Mouse (Mus musculus) erythroblast, embryonic 14.5 days (primary cell): ENCODE data around the gene Atat1. TPM values are rescaled to one million over a fixed set of nuclear protein-coding genes. Genes with fewer than 3 reads are reported as not detected.

ENCODE experiments used
- H3K27me3 ChIP-seq: 2 replicates; pipeline ENCODE4 v1.6.1; 2012; ENCODE audit warnings: inconsistent platforms; ENCODE audit not compliant: control insufficient read depth
- H3K36me3 ChIP-seq: 2 replicates; pipeline ENCODE4 v1.6.1; 2012; ENCODE audit warnings: mild to moderate bottlenecking, inconsistent platforms; ENCODE audit not compliant: control insufficient read depth
- H3K4me1 ChIP-seq: 2 replicates; pipeline ENCODE4 v1.6.1; 2012; ENCODE audit warnings: inconsistent platforms; ENCODE audit not compliant: control insufficient read depth
- H3K4me3 ChIP-seq: replicated peaks from 2 replicates; pipeline ENCODE3; 2012; ENCODE audit warnings: moderate library complexity, mild to moderate bottlenecking, inconsistent platforms
- H3K9me3 ChIP-seq: 2 replicates; pipeline ENCODE4 v1.6.1; 2012; ENCODE audit warnings: low read length, inconsistent platforms, mixed read lengths; ENCODE audit not compliant: control insufficient read depth
- GATA1 ChIP-seq: IDR thresholded peaks from 2 replicates; pipeline ENCODE4 v1.6.1; 2012; ENCODE audit warnings: low read length, inconsistent platforms, mixed read lengths
- TAL1 ChIP-seq: IDR thresholded peaks from 3 replicates; pipeline ENCODE4 v1.6.1; 2012; ENCODE audit warnings: low read length, inconsistent platforms, mixed read lengths
- polyA plus RNA-seq: library from polyadenylated mRNA; stranded (reverse); fragments of >175 nt; gene quantifications from 2 replicates; pipeline ENCODE4 v1.2.3, GENCODE M21; 2012

Gene Atat1
- polyA plus RNA-seq, 1 experiment = 1.1 TPM

DNA sequence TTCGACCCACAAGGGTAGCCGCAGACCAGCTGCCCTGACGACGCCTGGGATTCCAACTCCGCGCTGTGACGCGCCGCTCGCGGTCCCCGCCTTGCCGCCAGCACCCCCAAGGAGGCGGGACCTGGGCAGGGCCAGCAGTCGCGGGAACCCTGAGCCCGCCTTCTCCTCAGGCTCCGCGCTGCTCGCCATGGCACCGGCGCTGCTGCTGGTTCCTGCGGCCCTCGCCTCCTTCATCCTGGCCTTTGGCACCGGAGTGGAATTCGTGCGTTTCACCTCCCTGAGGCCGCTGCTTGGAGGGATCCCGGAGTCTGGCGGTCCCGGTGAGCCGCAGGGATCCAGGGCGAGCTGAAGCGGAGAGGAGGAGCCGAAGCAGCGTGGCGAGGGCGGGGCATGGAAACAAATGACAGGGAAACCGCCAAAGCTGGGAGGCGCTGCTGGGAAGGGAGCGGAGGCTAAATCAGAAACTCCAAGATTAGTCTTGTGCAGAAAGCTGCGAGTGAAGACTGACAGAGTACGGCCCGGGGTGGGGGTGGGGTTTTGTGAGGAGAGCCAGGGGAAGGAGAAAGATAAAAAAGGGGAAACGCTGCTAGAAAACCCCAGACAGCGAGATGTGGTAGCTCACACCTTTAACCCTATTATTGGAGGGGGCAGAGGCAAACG is 48.5 kb downstream of the Atat1 start, which contains the start of gene Nrm:
Nrm (plus strand) TSS at position 121 of the 660 bp plus-strand sequence.
- H3K36me3 ChIP-seq = peaks cover 52% of the 10 kb centered on the region
- peaks cover 32% of the 10 kb centered on the region for H3K27me3 ChIP-seq
- peak within 1 kb of the TSS; percentile 88 for H3K4me3 ChIP-seq
- peaks cover 9% of the 10 kb centered on the region; the same call in 1 of the 2 replicates for H3K9me3 ChIP-seq
- H3K4me1 ChIP-seq = peaks cover 57% of the 10 kb centered on the region
- no peak for TF ChIP-seq TAL1
- no peak for TF ChIP-seq GATA1

GRCm38 (mm10) chr17:35860831-35861197 is 49.1 kb downstream of the Atat1 start:
- Histone ChIP-seq H3K9me3 (peaks cover 4% of the 10 kb centered on the region; the same call in 1 of the 2 replicates), H3K4me1 (peaks cover 52% of the 10 kb centered on the region), H3K4me3 (peak overlapping the region; percentile 88), H3K36me3 (peaks cover 57% of the 10 kb centered on the region), H3K27me3 (peaks cover 27% of the 10 kb centered on the region)
- TF ChIP-seq TAL1 (no peak), GATA1 (no peak)

DNA sequence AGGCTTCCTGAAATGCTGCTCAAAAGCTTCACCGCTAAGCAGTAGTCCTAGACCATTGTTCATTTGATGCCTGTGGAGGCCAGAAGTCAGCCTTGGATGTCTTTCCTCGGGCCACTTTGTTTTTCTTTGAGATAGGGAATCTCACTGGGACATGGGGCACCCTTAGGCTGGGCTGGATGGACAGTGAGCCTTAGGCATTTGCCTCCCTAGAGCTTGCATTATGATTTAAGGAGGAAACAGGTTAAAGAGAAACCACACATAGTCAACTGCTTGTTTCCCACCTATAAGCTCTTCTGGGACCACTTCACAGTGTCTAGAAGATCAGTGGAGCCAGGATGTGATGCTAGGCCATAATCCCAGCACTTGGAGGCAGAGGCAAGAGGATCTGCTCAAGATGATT is 50.0 kb downstream of the Atat1 start:
- H3K4me3 ChIP-seq = no peak overlapping the region
- no peak for TF ChIP-seq GATA1
- no peak for TF ChIP-seq TAL1
- peaks cover 42% of the 10 kb centered on the region for H3K4me1 ChIP-seq
- H3K27me3 ChIP-seq = peaks cover 17% of the 10 kb centered on the region
- H3K9me3 ChIP-seq = no peaks in the 10 kb centered on the region
- peaks cover 66% of the 10 kb centered on the region for H3K36me3 ChIP-seq

DNA sequence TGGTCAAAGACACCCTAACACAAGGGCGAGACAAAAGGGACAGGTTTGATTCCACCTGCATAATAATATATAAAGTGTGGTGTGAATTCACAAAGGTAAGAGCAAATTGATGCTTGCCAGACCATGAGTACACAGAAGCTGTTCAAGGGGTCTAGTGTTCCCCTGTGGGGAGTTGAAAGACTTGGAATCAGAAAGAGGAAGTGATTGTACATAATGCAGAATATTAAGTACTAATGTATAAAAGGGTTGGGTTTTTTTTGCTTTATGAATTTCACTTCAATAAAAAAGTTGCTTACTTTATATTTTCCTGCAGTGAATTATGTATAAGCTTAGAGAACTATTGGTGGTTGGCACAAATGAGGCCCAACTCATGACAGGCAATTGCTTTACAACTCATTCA is 50.5 kb downstream of the Atat1 start:
- Histone ChIP-seq H3K4me3 (no peak overlapping the region), H3K4me1 (peaks cover 38% of the 10 kb centered on the region), H3K9me3 (no peaks in the 10 kb centered on the region), H3K36me3 (peaks cover 66% of the 10 kb centered on the region), H3K27me3 (peaks cover 12% of the 10 kb centered on the region)
- no peak for TF ChIP-seq GATA1
- no peak for TF ChIP-seq TAL1

GRCm38 (mm10) chr17:35850974-35851373 is 58.9 kb downstream of the Atat1 start:
- TF ChIP-seq TAL1 (no peak), GATA1 (no peak)
- H3K4me1 ChIP-seq = peaks cover 33% of the 10 kb centered on the region

GRCm38 (mm10) chr17:35848112-35848511 is 61.8 kb downstream of the Atat1 start:
- Histone ChIP-seq H3K4me1 (peaks cover 41% of the 10 kb centered on the region), H3K27me3 (no peaks in the 10 kb centered on the region), H3K4me3 (no peak overlapping the region), H3K9me3 (no peaks in the 10 kb centered on the region), H3K36me3 (peaks cover 99% of the 10 kb centered on the region)
- no peak for TF ChIP-seq GATA1

More at GRCm38 (mm10) chr17:35850974-35851373, 58.9 kb downstream of the Atat1 start:
- Histone ChIP-seq H3K36me3 (peaks cover 100% of the 10 kb centered on the region), H3K9me3 (no peaks in the 10 kb centered on the region), H3K27me3 (no peaks in the 10 kb centered on the region), H3K4me3 (no peak overlapping the region)

Other genes starting within 250 kb of the Atat1 start
- gene Vars2, start 242.5 kb downstream of the Atat1 start, polyA plus RNA-seq = 1.9 and 2.6 TPM in 2 replicates
- 1.1 and 1.3 TPM in 2 replicates for gene Gtf2h4, start 236.3 kb downstream of the Atat1 start, polyA plus RNA-seq
- not detected in 2 replicates for gene Ddr1, start 205.5 kb downstream of the Atat1 start, polyA plus RNA-seq
- gene Ier3, start 88.4 kb downstream of the Atat1 start, polyA plus RNA-seq = 14.0 and 14.8 TPM in 2 replicates
- 8.2 and 11.6 TPM in 2 replicates for gene Flot1, start 86.8 kb downstream of the Atat1 start, polyA plus RNA-seq
- gene Tubb5, start 71.8 kb downstream of the Atat1 start, polyA plus RNA-seq = 56.9 and 99.3 TPM in 2 replicates
- gene Mdc1, start 68.6 kb downstream of the Atat1 start, polyA plus RNA-seq = 0.91 and 1.1 TPM in 2 replicates
- 1.7 and 2.8 TPM in 2 replicates for gene Nrm, start 48.8 kb downstream of the Atat1 start, polyA plus RNA-seq
- 0.31 and 0.37 TPM in 2 replicates for gene Ppp1r18, start 44.5 kb downstream of the Atat1 start, polyA plus RNA-seq
- 5.0 and 5.2 TPM in 2 replicates for gene Dhx16, start 30.3 kb downstream of the Atat1 start, polyA plus RNA-seq
- 6.9 and 7.1 TPM in 2 replicates for gene 2310061I04Rik, start 12.6 kb downstream of the Atat1 start, polyA plus RNA-seq
- 0.45 and 0.85 TPM in 2 replicates for gene Mrps18b, start 6.3 kb upstream of the Atat1 start, polyA plus RNA-seq
- 5.4 and 6.3 TPM in 2 replicates for gene Ppp1r10, start 6.4 kb upstream of the Atat1 start, polyA plus RNA-seq
- gene Abcf1, start 59.7 kb upstream of the Atat1 start, polyA plus RNA-seq = 14.0 and 24.6 TPM in 2 replicates
- gene Gnl1, start 69.8 kb upstream of the Atat1 start, polyA plus RNA-seq = 1.5 and 1.9 TPM in 2 replicates
- 0.18 and 0.30 TPM in 2 replicates for gene Prr3, start 70.2 kb upstream of the Atat1 start, polyA plus RNA-seq
- 0.91 and 0.98 TPM in 2 replicates for gene H2-T24, start 110.5 kb upstream of the Atat1 start, polyA plus RNA-seq
- gene H2-T23, start 122.8 kb upstream of the Atat1 start, polyA plus RNA-seq = 3.7 and 5.0 TPM in 2 replicates
- 0.12 and 0.14 TPM in 2 replicates for gene H2-T22, start 132.7 kb upstream of the Atat1 start, polyA plus RNA-seq
- not detected in 2 replicates for gene Gm6034, start 132.9 kb upstream of the Atat1 start, polyA plus RNA-seq
- gene Gm11127, start 148.3 kb upstream of the Atat1 start, polyA plus RNA-seq = 0.07 TPM in 1 of 2 replicates, not detected in the other
- not detected in 2 replicates for gene Gm19684, start 211.6 kb upstream of the Atat1 start, polyA plus RNA-seq
- 0.08 TPM in 1 of 2 replicates, not detected in the other for gene Gm7030, start 219.3 kb upstream of the Atat1 start, polyA plus RNA-seq